Mouse (Mus musculus): ENCODE results near the gene Ndufaf8. TPM values are rescaled to one million over a fixed set of nuclear protein-coding genes. Genes with fewer than 3 reads are reported as not detected.
A peak's percentile ranks its signal among the peaks of the same experiment; 100 is the strongest.

The Ndufaf8 gene
- polyA plus RNA-seq, 1 experiment from 2014 or later, result 153 TPM

GRCm38 (mm10) chr11:120101036-120101435 lies 2.3 kb downstream of the Ndufaf8 start:
- no peak for ATAC-seq
- Histone ChIP-seq H3K4me1 (replicated peaks; ENCODE audit: control insufficient read depth, insufficient read depth, low read length) (peaks cover 11% of the 10 kb centered on the region; the same call in 1 of the 2 replicates), H3K27me3 (replicated peaks; ENCODE audit: control insufficient read depth, insufficient read depth, low read length) (no peaks in the 10 kb centered on the region), H3K27ac (ENCODE audit: low read depth, low read length) (no peak overlapping the region), H3K4me2 (replicated peaks; ENCODE audit: low read depth) (no peak overlapping the region), H3K4me3 (ENCODE audit: low read depth, low read length) (no peak overlapping the region), H3K9me3 (ENCODE audit: control insufficient read depth) (no peaks in the 10 kb centered on the region), H3K36me3 (ENCODE audit: control insufficient read depth, insufficient read depth) (peaks cover 37% of the 10 kb centered on the region), H3K9ac (ENCODE audit: low read depth, low read length) (no peak overlapping the region)
- 1% methylated on average over 3 of the region's 3 CpGs for WGBS
- peak; percentile 94 for TF ChIP-seq CTCF (IDR thresholded peaks at IDR 0.05; ENCODE audit: low read depth)

GRCm38 (mm10) chr11:120103431-120103997 lies 4.8 kb downstream of the Ndufaf8 start:
- Histone ChIP-seq H3K36me3 (ENCODE audit: control insufficient read depth, insufficient read depth) (peaks cover 45% of the 10 kb centered on the region), H3K4me1 (replicated peaks; ENCODE audit: control insufficient read depth, insufficient read depth, low read length) (0 out of 2 replicates have a peak, but pooled peaks cover 4% of the 10 kb centered on the region), H3K27me3 (replicated peaks; ENCODE audit: control insufficient read depth, insufficient read depth, low read length) (no peaks in the 10 kb centered on the region), H3K9me3 (ENCODE audit: control insufficient read depth) (no peaks in the 10 kb centered on the region), H3K9ac (ENCODE audit: low read depth, low read length) (no peak overlapping the region), H3K4me2 (replicated peaks; ENCODE audit: low read depth) (no peak overlapping the region), H3K27ac (ENCODE audit: low read depth, low read length) (no peak overlapping the region), H3K4me3 (ENCODE audit: low read depth, low read length) (no peak overlapping the region)
- WGBS, result 54% methylated on average over 3 of the region's 3 CpGs
- ATAC-seq, result no peak
- no peak for TF ChIP-seq CTCF (IDR thresholded peaks at IDR 0.05; ENCODE audit: low read depth)

- WGBS, result 42% methylated on average over 2 of the region's 2 CpGs
- Histone ChIP-seq H3K27me3 (replicated peaks; ENCODE audit: control insufficient read depth, insufficient read depth, low read length) (no peaks in the 10 kb centered on the region), H3K9ac (ENCODE audit: low read depth, low read length) (no peak overlapping the region), H3K4me2 (replicated peaks; ENCODE audit: low read depth) (no peak overlapping the region), H3K9me3 (ENCODE audit: control insufficient read depth) (no peaks in the 10 kb centered on the region), H3K36me3 (ENCODE audit: control insufficient read depth, insufficient read depth) (peaks cover 65% of the 10 kb centered on the region), H3K27ac (ENCODE audit: low read depth, low read length) (no peak overlapping the region), H3K4me1 (replicated peaks; ENCODE audit: control insufficient read depth, insufficient read depth, low read length) (no peaks in the 10 kb centered on the region), H3K4me3 (ENCODE audit: low read depth, low read length) (no peak overlapping the region)
- ATAC-seq, result no peak
- TF ChIP-seq CTCF (IDR thresholded peaks at IDR 0.05; ENCODE audit: low read depth), result no peak
These were observed 8.3 kb downstream of the Ndufaf8 start for GRCm38 (mm10) chr11:120107026-120107425.

- 79% methylated on average over 9 of the region's 9 CpGs for WGBS
- peaks cover 71% of the 10 kb centered on the region for H3K36me3 ChIP-seq (ENCODE audit: control insufficient read depth, insufficient read depth)
- H3K27ac ChIP-seq (ENCODE audit: low read depth, low read length), result no peak overlapping the region
These were observed 9.1 kb downstream of the Ndufaf8 start for GRCm38 (mm10) chr11:120107796-120108195.

GRCm38 (mm10) chr11:120109558-120110210 lies 11.0 kb downstream of the Ndufaf8 start:
- H3K4me2 ChIP-seq (replicated peaks; ENCODE audit: low read depth), result no peak overlapping the region
- no peaks in the 10 kb centered on the region for H3K4me1 ChIP-seq (replicated peaks; ENCODE audit: control insufficient read depth, insufficient read depth, low read length)
- no peaks in the 10 kb centered on the region for H3K27me3 ChIP-seq (replicated peaks; ENCODE audit: control insufficient read depth, insufficient read depth, low read length)
- no peak overlapping the region for H3K27ac ChIP-seq (ENCODE audit: low read depth, low read length)
- no peaks in the 10 kb centered on the region for H3K9me3 ChIP-seq (ENCODE audit: control insufficient read depth)
- H3K36me3 ChIP-seq (ENCODE audit: control insufficient read depth, insufficient read depth), result peaks cover 77% of the 10 kb centered on the region
- H3K4me3 ChIP-seq (ENCODE audit: low read depth, low read length), result no peak overlapping the region
- WGBS, result 64% methylated on average over 14 of the region's 14 CpGs
- ATAC-seq, result no peak; the same call in 1 of the 2 replicates
- H3K9ac ChIP-seq (ENCODE audit: low read depth, low read length), result no peak overlapping the region
- no peak for TF ChIP-seq CTCF (IDR thresholded peaks at IDR 0.05; ENCODE audit: low read depth)

More at GRCm38 (mm10) chr11:120107796-120108195, 9.1 kb downstream of the Ndufaf8 start:
- no peak for ATAC-seq
- Histone ChIP-seq H3K4me2 (replicated peaks; ENCODE audit: low read depth) (no peak overlapping the region), H3K27me3 (replicated peaks; ENCODE audit: control insufficient read depth, insufficient read depth, low read length) (no peaks in the 10 kb centered on the region), H3K4me1 (replicated peaks; ENCODE audit: control insufficient read depth, insufficient read depth, low read length) (no peaks in the 10 kb centered on the region), H3K4me3 (ENCODE audit: low read depth, low read length) (no peak overlapping the region), H3K9ac (ENCODE audit: low read depth, low read length) (no peak overlapping the region), H3K9me3 (ENCODE audit: control insufficient read depth) (no peaks in the 10 kb centered on the region)
- TF ChIP-seq CTCF (IDR thresholded peaks at IDR 0.05; ENCODE audit: low read depth), result no peak

- H3K27ac ChIP-seq (ENCODE audit: low read depth, low read length), result no peak overlapping the region
- H3K4me1 ChIP-seq (replicated peaks; ENCODE audit: control insufficient read depth, insufficient read depth, low read length), result no peaks in the 10 kb centered on the region
- peak; percentile 63 for TF ChIP-seq CTCF (IDR thresholded peaks at IDR 0.05; ENCODE audit: low read depth)
- no peak overlapping the region for H3K4me2 ChIP-seq (replicated peaks; ENCODE audit: low read depth)
- H3K9ac ChIP-seq (ENCODE audit: low read depth, low read length), result no peak overlapping the region
- H3K4me3 ChIP-seq (ENCODE audit: low read depth, low read length), result no peak overlapping the region
- ATAC-seq, result no peak
- peaks cover 77% of the 10 kb centered on the region for H3K36me3 ChIP-seq (ENCODE audit: control insufficient read depth, insufficient read depth)
- H3K27me3 ChIP-seq (replicated peaks; ENCODE audit: control insufficient read depth, insufficient read depth, low read length), result no peaks in the 10 kb centered on the region
- H3K9me3 ChIP-seq (ENCODE audit: control insufficient read depth), result no peaks in the 10 kb centered on the region
- 69% methylated on average over 7 of the region's 7 CpGs for WGBS
These were observed 11.8 kb downstream of the Ndufaf8 start for GRCm38 (mm10) chr11:120110554-120110953.

Data from intestine, postnatal 0 days (tissue).